Mouse (Mus musculus) liver, postnatal 0 days (tissue): ENCODE data around the gene AC109138.7.

Source experiments
- CTCF ChIP-seq: sonication (generic); IDR thresholded peaks from 2 replicates; pipeline ENCODE4 v1.5.1; 2016; ENCODE audit warnings: antibody characterized with exemption, low read depth
- EP300 ChIP-seq: IDR thresholded peaks from 2 replicates; pipeline ENCODE4 v1.6.1; 2016; ENCODE audit warnings: antibody characterized with exemption, low read depth, mild to moderate bottlenecking

DNA sequence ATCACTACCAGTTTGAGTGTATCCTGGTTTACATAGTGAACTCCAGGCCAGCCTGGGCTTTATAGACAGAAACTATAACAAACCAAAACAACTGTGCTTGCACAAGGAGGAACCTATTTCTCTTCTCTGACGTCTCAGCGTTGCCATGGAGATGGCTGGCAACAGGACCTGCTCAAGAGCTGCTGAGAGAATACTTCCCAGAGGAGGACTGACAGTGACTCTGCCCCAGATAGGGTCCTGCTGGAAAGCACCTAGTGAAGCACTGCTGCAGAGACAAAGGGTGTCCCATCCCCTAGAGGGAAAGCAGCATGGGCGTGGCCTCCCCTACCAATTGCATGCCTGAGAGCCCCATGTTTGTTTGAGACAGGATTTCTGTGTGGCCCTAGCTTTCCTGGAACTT lies 32.3 kb upstream of the AC109138.7 start:
- TF ChIP-seq CTCF (no peak), EP300 (no peak)
